Mouse (Mus musculus) erythroblast, embryonic 14.5 days (primary cell): ENCODE measurements around the gene Man2a2.

ENCODE experiments used
- GATA1 ChIP-seq: IDR thresholded peaks from 2 replicates; pipeline ENCODE4 v1.6.1; 2012; ENCODE audit warnings: low read length, inconsistent platforms, mixed read lengths
- TAL1 ChIP-seq: IDR thresholded peaks from 3 replicates; pipeline ENCODE4 v1.6.1; 2012; ENCODE audit warnings: low read length, inconsistent platforms, mixed read lengths

DNA sequence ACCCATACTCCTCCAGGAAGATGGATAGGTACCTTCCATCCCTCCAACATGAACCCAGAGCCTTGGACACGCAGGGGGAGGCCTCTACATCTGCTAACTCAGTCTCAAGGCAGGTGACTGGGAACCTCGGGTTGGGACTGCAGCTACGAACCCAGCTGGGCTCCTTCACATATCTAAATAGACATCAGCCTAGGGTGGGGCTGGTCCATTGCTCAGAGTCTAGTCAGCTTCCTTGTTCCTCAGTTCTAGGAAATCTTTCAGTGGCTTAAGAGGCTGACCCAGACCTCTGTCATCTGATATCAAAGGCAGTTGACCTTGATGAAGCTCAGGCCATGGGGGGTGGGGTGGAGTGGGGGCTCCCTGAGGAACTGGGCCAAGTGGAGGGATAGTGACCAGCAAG, 48.1 kb upstream of the Man2a2 start:
- no peak for TF ChIP-seq GATA1
- TF ChIP-seq TAL1, result no peak
